Mouse (Mus musculus) cerebellum, adult 11-12 months (tissue): ENCODE measurements around the gene Fry.

Source experiments
- DNase-seq: peaks from one replicate; pipeline ENCODE4 v3.0.0; 2022

The Fry gene

GRCm38 (mm10) chr5:150229776-150230175 is 111.3 kb downstream of the Fry start:
- no peak for DNase-seq

DNA sequence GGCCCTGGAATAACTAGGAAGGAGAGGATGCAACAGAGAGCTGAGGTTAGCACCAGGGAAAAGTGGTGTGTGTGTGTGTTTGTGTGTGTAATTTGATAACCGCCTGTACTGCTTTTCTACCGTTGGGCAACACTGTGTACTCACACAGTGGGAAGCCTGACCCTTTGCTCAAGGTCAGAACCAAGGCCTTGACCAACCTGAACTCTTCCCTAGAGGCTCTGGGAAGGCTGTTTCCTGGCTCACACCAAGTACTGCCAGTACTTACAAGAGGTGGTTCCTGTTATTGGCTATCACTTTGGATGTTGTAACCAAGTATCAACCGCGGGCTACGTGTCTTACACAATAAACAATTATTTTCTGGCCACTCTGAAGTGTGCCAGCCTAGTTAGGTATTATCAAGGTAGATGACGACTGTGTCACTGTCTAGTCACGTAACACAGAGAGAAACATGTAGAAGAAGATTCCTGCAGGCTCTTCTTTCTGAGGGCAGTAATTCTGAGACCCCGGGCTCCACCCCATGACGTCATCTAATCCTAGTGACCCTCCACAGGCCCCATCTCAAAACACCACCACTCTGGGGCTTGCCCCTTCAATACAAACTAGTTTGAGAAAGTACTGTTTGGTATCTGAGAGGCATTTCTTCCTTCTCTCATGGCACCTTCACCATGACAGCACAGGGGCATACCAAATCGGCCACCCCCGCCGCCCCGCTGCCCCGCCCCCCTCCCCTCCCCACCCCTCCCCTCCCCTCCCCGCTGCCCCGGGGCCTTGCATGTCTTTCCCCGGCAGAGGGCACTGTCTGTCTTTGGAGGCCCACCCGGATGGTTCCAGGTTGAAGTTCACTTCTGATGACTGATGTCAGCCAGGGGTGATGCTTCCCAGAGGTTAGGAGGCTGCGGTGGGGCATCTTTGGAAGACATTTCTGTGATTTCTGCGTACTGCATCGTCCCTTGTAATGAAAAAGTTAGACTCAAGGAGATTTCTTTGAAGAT is 114.0 kb downstream of the Fry start:
- DNase-seq, result no peak

GRCm38 (mm10) chr5:150233154-150233886 is 114.9 kb downstream of the Fry start:
- peak; percentile 83 for DNase-seq

- peak; percentile 82 for DNase-seq
Observed at GRCm38 (mm10) chr5:150235931-150236330, 117.5 kb downstream of the Fry start.

DNA sequence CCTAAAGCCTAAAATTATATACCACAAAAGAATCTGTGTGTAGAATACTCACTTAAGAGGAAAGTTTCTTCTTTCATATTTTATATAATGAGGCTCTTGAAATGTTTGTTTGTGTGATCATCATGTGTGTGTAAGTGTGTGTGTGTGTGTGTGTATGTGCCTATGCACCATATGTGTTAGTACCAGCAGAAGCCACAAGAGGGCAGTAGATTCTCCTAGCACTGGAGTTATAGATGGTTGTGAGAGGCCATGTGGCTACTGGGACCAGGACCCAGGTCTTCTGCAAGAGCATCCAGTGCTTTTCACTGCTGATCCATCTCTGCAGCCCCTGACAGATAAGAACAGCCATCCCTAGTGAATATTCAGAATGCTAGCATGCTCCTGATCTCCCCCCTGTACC is 118.2 kb downstream of the Fry start:
- DNase-seq, result no peak

- no peak for DNase-seq
Observed at GRCm38 (mm10) chr5:150241638-150242037, 123.2 kb downstream of the Fry start.

GRCm38 (mm10) chr5:150246737-150247136 is 128.3 kb downstream of the Fry start:
- DNase-seq, result no peak

GRCm38 (mm10) chr5:150257764-150258163 is 139.3 kb downstream of the Fry start:
- no peak for DNase-seq

GRCm38 (mm10) chr5:150259191-150260053 is 141.0 kb downstream of the Fry start:
- peak; percentile 89 for DNase-seq

DNA sequence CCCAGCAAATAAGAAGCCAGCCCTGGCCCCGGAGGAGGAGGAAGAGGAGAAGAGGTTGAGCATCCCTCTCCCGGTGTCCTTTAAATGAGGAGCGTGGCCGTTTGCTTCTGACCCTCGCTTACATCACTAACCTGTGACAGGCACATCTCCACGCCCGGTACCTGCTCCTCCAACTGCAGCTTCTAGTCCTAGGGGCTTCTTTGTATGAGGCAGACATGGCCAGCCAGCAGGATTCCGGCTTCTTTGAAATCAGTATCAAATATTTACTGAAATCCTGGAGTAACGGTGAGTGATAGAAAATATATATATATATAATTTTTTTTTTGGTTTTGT is 141.6 kb downstream of the Fry start:
- DNase-seq, result no peak

DNA sequence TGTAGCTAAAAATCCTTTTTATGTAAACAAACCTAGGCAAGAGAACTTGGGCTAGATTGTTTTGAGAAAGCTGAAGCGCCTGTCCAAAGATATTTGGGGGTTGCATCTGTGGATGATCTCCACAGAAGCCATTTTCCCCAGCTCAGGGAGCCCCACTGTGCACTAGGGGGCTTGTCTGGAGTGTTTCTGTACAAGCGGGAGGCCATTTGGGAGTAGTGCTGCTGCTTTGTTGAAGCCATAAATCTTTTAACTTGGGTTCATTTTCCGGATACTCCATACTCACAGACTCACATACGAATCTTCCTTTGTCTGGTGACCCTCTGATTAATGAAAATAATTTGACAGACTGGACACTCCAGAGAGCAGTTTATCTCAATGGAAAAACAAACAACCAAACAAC is 142.9 kb downstream of the Fry start:
- no peak for DNase-seq

GRCm38 (mm10) chr5:150262046-150262716 is 143.7 kb downstream of the Fry start:
- DNase-seq, result peak; percentile 74

DNA sequence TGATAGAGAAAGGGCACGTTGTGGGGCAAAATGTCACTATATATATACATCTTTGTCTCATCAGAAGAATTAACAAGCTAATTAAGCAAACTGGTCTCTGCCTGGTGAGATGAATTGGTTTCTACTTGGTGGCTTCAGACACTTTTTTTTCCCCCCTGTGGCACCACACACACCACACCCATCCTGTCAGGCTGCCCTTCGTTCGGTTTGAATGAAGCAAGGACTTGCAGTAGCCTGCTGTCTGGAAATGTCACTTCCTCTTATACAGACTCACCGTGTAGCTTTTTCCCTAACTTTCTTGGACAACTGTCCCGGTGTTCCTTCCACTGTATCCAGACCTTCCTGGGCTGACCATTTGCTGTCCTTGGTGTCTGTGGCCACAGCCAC is 144.3 kb downstream of the Fry start:
- DNase-seq, result no peak

DNA sequence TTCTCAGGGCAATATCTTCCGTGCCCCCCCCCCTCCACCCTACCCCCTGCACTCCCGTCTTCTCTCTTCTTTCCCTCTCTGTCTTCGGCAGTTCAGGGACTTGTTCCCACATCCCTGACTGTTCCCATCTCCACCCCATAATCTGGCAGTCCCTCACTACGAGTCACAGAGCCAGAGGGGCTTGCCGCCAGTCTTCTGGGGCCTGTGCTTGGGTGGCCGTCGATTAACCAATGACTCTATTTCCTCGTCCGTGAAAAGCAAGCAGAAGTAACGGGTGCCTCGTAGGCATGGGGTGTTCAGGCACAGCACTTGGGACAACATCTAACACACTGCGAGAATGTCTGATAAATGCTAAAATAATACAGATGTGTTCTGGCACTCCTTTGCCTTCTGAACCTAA is 144.7 kb downstream of the Fry start:
- no peak for DNase-seq

DNA sequence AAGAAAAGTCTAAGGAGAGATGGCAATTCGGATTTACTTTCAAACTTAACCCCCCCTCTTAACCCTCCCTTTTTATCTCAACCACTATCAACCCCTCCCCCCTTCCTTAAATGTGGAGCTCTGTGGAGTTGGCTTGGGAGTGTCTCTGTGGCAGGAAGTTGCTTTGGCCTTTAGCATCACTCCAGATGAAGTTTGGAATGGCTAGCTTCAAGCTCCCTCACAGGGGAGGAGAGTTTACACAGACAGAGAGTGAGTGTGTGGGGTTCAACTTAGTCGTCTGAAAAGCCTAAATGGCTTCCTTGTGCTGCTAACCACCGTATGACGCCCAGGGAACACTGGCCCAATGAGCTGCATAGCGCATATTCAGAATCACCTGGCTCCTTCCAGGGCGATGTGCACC is 145.2 kb downstream of the Fry start:
- DNase-seq, result peak; percentile 45

DNA sequence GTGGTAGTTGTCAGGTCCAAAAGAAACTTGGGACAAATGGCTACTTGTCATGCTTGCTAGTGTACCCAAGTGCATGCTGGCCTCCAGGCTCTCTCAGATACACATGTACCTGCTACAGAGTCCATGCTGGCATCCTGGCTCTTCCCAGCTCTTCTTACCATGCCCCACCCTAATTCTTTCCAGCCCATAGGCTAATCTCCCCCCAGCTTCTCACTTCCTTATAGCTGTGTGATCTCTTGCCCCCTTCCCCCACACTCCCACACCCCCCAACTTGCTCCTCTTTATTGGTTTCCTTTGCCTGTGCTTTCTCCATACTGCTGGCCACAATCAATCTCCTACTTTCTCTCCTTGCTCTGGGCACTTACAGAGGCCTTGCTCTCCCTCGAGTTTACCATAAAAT is 146.6 kb downstream of the Fry start:
- no peak for DNase-seq

DNA sequence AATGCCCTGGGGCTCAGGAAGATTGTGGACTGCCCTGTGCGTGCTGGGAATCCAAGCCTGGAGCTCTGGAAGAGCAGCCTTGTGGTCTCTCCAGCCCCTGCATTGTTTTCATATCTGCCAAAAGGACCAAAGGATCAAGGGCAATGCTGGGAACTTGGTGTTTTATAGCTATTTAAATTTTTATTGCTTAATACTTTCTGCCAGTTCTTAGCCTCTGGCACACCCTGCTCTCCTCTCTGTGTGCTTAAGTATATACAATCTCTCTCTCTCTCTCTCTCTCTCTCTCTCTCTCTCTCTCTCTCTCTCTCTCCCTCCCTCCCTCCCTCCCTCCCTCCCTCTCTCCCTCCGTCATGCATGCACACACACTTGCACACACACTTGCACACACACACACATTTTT is 147.5 kb downstream of the Fry start:
- DNase-seq, result no peak

DNA sequence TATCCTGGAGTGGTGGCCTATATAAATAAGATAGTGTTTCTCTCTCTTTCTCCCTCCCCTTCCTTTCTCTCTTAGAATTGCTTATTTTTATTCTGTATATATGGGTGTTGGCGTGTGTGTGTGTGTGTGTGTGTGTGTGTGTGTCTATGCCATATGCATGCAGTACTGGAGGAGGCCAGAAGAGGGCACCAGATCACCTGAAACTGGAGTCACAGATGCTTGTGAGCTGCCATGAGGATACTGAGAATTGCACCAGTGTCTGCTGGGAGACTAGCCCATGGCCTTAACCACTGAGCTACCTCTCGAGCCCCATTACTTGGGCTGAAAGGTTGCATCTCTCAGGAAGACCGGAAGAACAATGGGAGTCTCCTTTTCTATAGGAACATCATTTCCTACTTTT is 149.8 kb downstream of the Fry start:
- no peak for DNase-seq

DNA sequence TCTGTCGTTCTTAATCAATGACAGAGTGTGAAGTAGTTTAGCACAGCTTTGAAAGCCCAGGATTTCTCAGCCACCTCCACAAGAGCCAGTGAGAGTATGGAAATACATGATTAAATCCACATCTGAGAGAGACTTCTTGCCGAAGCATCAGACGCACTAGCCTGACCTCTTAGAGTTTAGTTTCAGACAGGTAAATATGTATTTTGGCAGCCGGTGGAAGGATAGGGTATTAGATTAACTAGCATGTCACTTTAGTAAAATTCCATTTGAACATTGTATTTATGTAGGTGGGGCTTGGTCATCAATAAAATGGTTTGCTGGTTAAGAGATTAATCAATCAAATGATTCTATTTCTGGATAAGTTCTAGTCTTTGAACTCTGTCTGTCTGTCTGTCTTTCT is 152.0 kb downstream of the Fry start:
- no peak for DNase-seq

DNA sequence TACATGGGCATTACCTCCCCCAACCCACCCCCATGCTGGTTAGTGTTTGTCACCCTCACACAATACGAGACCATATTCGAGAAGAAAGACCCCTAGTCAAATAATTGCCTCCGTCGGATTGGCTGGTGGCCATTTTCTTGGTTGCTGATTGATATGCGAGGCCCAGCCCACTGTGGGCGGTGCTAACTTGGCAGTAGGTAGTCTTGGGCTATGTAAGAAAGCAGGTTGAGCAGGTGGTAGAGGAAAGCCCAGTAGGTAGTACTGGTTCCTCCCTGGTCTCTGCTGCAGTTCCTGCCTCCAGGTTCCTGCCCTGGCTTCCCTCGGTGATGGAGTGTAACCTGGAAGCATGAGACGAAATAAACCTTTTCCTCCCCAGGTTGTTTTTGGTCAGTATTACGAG is 153.7 kb downstream of the Fry start:
- DNase-seq, result no peak

DNA sequence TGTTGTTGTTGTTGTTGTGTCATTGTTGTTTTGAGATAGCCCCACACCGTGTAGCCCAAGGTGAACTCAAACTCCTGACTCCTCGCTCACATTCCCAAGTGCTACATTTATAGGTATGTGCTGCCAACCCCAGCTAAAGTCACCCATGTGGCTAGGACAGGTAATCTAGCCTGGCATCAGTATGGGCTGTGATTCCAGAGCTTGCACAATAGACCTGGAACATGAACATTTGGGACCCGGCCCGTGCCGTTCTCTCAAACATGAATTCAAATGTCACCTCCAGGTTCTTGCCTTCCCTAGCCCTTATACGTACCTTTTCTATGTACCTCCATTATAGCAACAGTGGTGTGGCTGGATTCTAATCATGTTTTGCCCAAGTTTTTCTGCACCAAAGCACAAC is 156.9 kb downstream of the Fry start:
- DNase-seq, result no peak

DNA sequence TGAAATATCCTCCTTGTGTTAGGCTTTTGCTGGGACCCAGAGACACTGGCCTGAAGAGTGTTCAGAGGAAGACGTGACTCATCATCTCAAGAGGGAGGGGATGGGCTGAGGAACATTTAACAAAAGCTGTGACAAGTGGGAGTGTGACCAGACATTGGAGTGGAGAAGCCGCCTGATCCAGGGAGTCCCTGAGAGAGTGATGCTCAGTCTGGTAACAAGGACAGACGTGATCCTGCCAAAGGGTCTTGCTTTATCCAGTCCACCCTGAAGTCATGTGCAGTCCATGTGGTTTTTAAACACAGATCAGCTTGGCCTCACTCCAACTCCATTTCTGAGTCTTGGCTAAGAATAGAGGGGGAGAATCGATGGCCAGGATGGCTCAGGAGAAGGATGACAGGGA is 158.2 kb downstream of the Fry start:
- DNase-seq, result no peak

- no peak for DNase-seq
Observed at GRCm38 (mm10) chr5:150279387-150279786, 160.9 kb downstream of the Fry start.
